Mouse (Mus musculus) spleen, adult 2 months (tissue): ENCODE data around the gene Tmem221. TPM values are rescaled to one million over a fixed set of nuclear protein-coding genes. Genes with fewer than 3 reads are reported as not detected.
A peak's percentile ranks its signal among the peaks of the same experiment; 100 is the strongest.
"Not testable (repeated sequence)": the region's sequence is repeated elsewhere in the genome, so short reads cannot be mapped to it uniquely, and the experiment has no call there.

Experiments used
- DNase-seq, 2 experiments: peaks; one replicate each; pipeline versions ENCODE4 v3.0.0 to v3.0.0-alpha.2; 2012 to 2021; ENCODE audit warnings: low spot score in 2 of 2, low read depth in 1 of 2
- H3K27ac ChIP-seq: fragments of 200-500 bp; 2 replicates; pipeline ENCODE4 v1.5.1; 2012; ENCODE audit warnings: low read length, inconsistent platforms; ENCODE audit not compliant: insufficient read depth
- H3K27me3 ChIP-seq: fragments of 200-500 bp; 2 replicates; pipeline ENCODE4 v1.6.1; 2012; ENCODE audit warnings: mild to moderate bottlenecking, moderate library complexity, low read length, inconsistent platforms; ENCODE audit not compliant: control insufficient read depth, insufficient read depth
- H3K36me3 ChIP-seq: fragments of 200-500 bp; 2 replicates; pipeline ENCODE4 v1.6.1; 2012; ENCODE audit warnings: mild to moderate bottlenecking, low read length, inconsistent platforms; ENCODE audit not compliant: control insufficient read depth, insufficient read depth
- H3K4me1 ChIP-seq: fragments of 200-500 bp; 2 replicates; pipeline ENCODE4 v1.6.1; 2011; ENCODE audit warnings: inconsistent platforms; ENCODE audit not compliant: control insufficient read depth, insufficient read depth, insufficient read length
- H3K4me3 ChIP-seq: fragments of 200-500 bp; 2 replicates; pipeline ENCODE4 v1.5.1; 2011; ENCODE audit warnings: mild to moderate bottlenecking, inconsistent platforms; ENCODE audit not compliant: insufficient read depth, insufficient read length; ENCODE audit errors: extremely low read depth
- CTCF ChIP-seq: fragments of 200-500 bp; IDR thresholded peaks from 2 replicates; pipeline ENCODE4 v1.5.1; 2011; ENCODE audit warnings: mild to moderate bottlenecking, inconsistent platforms; ENCODE audit not compliant: insufficient read depth, insufficient read length, insufficient replicate concordance; ENCODE audit errors: extremely low read depth
- POLR2A ChIP-seq: fragments of 200-500 bp; IDR thresholded peaks from 2 replicates; pipeline ENCODE4 v1.6.1; 2011; ENCODE audit warnings: low read depth, low read length, inconsistent platforms
- WGBS: fragments of 180-500 bp; shearing (Covaris S2); methylation state at CpG from one replicate; pipeline ENCODE4 v1.1.7; 2018; 5-methylcytosine and 5-hydroxymethylcytosine counted together
- polyA plus RNA-seq: library from polyadenylated mRNA; depleted of rRNA; stranded (reverse); fragments of >200 nt; gene quantifications from 2 replicates; pipeline ENCODE4 v1.2.3, GENCODE M21; 2012

Gene Tmem221
- polyA plus RNA-seq, 1 experiment = 8.5 TPM

DNA sequence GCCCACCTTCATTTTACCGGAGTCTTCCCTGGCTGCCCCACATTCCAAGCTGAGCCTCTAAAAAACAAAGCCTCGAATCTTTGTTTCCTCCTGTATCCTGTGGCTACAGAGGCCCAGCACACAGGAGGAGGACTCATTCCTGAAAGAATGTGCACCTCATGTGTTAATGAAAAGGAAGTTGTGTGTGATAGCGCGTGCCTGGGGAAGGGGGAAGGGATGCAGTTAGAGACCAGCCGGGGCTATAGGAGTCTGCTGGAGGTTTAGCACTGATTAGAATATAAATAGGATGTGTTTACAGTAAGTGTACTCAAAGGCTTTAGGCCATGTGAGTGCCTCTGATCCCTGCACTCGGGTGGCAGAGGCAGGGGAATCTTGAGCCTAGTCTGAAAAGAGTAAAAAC is 32.4 kb downstream of the Tmem221 start:
- Histone ChIP-seq H3K4me3 (no peak overlapping the region), H3K27ac (no peak overlapping the region), H3K36me3 (no peaks in the 10 kb centered on the region), H3K27me3 (no peaks in the 10 kb centered on the region), H3K4me1 (peaks cover 5% of the 10 kb centered on the region; the same call in 1 of the 2 replicates)
- DNase-seq = no peak
- no peak for TF ChIP-seq POLR2A
- TF ChIP-seq CTCF = no peak
- 53% methylated on average over 6 of the region's 6 CpGs for WGBS

DNA sequence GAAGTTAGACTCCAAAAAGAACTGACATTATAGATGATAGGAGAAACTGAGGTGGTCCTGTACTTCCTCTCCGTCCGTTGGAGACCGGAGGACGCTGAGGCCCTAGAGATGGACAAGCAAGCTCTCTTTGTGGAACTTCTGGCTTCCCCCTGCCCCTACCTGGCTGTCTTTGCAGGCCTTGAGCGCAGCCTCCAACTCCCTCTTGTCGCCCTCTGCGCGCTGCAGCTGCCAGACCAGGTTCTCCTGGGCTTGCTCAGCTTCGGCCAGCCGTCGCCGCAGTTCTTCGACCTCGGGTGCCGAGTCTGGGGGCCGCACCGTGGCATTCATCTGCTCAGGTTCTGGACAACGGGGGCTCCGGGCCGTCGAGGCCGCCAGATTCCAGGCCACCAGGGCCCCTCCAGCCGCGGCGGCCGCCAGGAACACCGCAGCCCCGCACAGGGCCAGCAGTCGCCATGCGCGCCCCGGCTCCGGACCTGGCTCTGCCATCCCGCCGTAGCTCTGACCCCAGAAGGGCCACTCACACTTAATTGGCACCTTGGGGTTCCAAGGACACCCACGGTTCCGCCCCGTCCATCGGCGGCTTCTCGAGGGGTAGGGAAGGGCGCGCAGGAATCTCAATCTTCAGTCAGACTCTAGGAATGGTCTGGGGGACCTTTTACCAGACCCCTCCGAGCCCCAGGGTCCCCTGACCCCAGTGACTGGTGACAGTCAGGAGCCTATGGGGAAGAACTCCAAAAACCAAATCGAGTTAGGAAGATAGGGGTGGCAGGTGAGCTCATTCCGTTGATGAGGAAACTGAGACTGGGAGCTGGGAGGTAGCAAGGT is 33.2 kb downstream of the Tmem221 start, which contains the start of gene Ccdc194:
Gene Ccdc194, minus strand, starts transcription at position 486 of the 825 bp plus-strand sequence.
- Histone ChIP-seq H3K27me3 (no peaks in the 10 kb centered on the region), H3K27ac (no peak within 1 kb of the TSS), H3K36me3 (no peaks in the 10 kb centered on the region), H3K4me3 (no peak within 1 kb of the TSS), H3K4me1 (peaks cover 5% of the 10 kb centered on the region; the same call in 1 of the 2 replicates)
- TF ChIP-seq CTCF (no peak), POLR2A (no peak)
- WGBS = 85% methylated on average over 46 of the region's 46 CpGs
- DNase-seq = no peak

DNA sequence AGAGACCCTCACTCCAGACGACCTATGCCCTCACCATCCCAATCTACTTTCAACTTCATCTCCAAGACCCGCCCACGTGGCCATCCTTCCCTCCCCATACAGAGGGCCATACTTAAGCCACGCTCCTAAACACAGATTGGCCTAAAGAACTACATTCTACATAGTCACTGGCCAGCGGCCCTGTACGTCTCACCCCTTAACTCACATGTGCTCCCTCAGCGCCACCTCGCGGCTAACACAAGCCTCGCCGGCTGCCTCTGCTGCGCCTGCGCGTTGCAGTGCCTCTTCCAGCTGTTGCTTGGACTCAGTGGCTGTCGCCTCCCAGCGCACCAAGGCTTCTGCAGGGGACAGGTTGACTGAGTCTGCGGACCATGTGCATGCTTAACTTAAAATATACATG is 37.0 kb downstream of the Tmem221 start:
- H3K36me3 ChIP-seq = no peaks in the 10 kb centered on the region
- H3K27ac ChIP-seq = no peak overlapping the region
- H3K4me3 ChIP-seq = no peak overlapping the region
- TF ChIP-seq POLR2A = no peak
- peak; percentile 95 for TF ChIP-seq CTCF
- no peaks in the 10 kb centered on the region for H3K4me1 ChIP-seq
- H3K27me3 ChIP-seq = no peaks in the 10 kb centered on the region
- peak; percentile 78 to 94 for DNase-seq
- WGBS = 2% methylated on average over 17 of the region's 17 CpGs

DNA sequence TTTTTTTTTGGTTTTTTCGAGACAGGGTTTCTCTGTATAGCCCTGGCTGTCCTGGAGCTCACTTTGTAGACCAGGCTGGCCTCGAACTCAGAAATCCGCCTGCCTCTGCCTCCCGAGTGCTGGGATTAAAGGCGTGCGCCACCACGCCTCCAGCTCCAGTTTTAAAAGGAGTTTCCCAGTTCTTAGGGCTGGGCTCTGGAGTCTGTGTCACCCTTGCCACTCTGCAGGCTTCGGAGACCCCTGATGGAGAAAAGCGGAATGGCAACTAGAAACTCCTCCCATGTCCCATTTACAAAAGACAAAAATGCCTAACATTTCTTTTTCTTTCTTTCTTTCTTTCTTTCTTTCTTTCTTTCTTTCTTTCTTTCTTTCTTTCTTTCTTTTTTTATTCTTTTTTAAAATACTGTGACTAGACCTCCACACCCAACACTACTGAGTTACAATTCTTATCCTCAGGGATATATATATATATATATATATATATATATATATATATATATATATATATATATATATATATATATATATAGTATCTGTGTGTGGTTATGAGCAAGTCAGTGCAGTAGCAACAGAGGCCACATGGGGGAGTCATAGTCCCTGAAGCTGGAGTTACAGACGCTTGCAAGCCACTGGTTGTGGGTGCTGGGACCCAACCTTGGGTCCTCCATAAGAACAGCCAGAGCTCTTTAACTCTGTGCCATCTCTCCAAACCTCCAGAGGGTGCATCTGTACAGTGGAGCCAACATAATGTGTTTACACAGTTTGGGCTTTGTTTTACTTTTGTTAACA is 39.4 kb downstream of the Tmem221 start:
- 23% methylated on average over 10 of the region's 10 CpGs for WGBS
- H3K4me1 ChIP-seq, H3K27me3 ChIP-seq, H3K36me3 ChIP-seq, H3K4me3 ChIP-seq, H3K27ac ChIP-seq: not testable (repeated sequence)
- peak; percentile 38 to 41 for DNase-seq
- TF ChIP-seq CTCF = peak; percentile 38; the same call in 1 of the 2 replicates

DNA sequence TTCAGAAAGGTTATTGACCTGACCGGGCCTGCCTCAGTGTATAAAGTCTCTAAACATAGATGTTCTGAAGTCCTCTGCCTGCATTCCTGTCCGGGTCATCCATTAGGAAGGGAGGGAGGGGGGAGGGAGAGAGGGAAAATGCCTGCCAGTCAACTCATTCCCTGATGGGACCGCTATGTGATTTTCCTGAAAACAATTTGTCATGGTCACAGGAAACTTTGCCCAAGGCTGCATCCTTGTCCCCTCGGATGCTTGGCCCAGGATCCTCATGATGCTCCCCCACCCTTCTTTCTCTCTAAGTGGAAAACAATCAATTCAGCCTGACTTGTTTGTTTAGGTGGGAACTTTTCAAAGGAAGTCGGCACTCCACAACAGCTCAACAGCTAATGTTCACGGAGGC is 41.9 kb downstream of the Tmem221 start:
- TF ChIP-seq POLR2A (no peak), CTCF (no peak)
- Histone ChIP-seq H3K4me1 (no peaks in the 10 kb centered on the region), H3K27me3 (no peaks in the 10 kb centered on the region), H3K36me3 (no peaks in the 10 kb centered on the region), H3K27ac (no peak overlapping the region), H3K4me3 (no peak overlapping the region)
- WGBS = 75% methylated on average over 6 of the region's 6 CpGs
- DNase-seq = no peak

DNA sequence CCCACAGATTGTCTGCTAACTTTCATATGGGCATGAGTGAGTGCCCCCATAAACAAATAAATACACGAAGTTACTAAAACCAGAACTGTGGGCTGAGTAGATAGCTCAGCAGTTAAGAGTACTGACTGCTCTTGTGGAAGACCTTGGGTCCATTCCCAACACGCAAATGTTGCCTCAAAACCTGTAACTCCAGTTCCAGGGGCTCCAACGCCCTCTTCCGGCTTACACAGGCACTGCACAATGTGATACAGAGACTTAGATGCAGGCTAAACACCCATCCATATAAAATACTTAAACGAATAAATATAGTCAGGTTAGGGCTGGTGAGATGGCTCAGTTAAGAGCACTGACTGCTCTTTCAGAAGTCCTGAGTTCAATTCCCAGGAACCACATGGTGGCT is 43.6 kb downstream of the Tmem221 start:
- H3K36me3 ChIP-seq = no peaks in the 10 kb centered on the region
- H3K4me3 ChIP-seq = no peak overlapping the region
- WGBS = 84% methylated on average over 5 of the region's 5 CpGs
- DNase-seq = no peak
- no peak overlapping the region for H3K27ac ChIP-seq
- no peaks in the 10 kb centered on the region for H3K27me3 ChIP-seq
- H3K4me1 ChIP-seq = no peaks in the 10 kb centered on the region
- TF ChIP-seq CTCF = no peak
- TF ChIP-seq POLR2A = no peak
